Mouse (Mus musculus) lung, postnatal 36 days (tissue): ENCODE data around the gene Akt1.

Source experiments
- DNase-seq: peaks from one replicate; pipeline ENCODE4 v3.0.0; 2022; ENCODE audit warnings: mixed read lengths

The Akt1 gene

GRCm38 (mm10) chr12:112688458-112688857 lies 13.8 kb upstream of the Akt1 start:
- DNase-seq, result peak; percentile 53

DNA sequence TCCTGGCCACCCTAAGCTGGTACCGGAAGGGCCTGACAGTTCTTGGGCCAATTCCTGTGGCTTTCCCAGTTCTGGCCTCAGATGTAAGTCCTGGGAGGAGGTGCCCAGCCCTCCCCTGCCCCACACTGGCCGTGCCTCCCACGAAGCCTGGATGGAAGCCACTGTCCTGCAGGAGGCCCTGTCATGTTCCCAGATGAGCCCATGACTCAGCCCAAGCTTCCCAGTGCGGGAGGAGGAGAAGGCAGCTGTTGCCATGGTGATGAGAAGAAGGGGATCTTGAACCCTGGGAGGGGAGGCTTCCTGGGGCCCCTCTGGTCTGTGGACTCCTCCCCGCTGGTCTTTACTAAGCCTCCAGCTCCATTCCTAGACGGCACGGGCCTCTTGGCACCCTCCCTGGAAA lies 8.7 kb upstream of the Akt1 start:
- no peak for DNase-seq

DNA sequence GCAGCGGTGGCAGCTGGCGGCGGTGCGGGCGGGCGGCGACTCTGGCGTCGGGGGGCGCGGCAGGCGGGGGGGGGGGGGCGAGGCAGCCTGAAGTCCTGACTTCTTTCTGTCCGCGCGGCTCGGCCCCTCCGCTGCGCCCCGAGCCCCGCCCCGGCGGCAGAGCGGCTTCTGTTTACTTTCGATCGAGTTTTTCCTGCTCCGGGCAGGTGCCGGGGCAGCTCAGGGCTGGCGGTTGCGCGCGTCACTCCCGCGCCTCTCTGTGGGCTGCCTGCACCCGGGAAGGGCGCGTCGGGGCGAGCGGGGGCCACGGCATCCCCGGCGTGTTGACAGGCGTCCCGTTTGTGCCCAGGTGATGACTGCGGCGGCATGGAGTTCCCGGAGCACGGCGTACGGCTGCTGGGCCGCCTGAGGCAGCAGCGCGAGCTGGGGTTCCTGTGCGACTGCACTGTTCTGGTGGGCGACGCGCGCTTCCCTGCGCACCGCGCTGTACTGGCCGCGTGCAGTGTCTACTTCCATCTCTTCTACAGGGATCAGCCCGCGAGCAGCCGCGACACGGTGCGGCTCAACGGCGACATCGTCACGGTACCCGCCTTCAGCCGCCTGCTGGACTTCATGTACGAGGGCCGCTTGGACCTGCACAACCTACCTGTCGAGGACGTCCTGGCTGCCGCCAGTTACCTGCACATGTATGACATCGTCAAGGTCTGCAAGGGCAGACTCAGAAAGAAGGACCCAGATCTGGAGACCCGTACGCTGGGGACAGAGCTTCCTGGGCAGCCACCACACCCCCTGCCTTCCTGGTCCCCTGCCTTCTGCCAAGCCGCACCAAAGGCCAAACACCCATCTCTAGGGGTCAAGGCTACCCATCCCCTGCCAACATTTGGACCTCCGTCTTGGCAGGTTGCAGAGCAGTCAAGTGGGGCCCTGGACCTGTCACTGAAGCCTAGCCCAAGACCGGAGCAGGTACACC lies 4.6 kb upstream of the Akt1 start:
- peak; percentile 81 for DNase-seq

DNA sequence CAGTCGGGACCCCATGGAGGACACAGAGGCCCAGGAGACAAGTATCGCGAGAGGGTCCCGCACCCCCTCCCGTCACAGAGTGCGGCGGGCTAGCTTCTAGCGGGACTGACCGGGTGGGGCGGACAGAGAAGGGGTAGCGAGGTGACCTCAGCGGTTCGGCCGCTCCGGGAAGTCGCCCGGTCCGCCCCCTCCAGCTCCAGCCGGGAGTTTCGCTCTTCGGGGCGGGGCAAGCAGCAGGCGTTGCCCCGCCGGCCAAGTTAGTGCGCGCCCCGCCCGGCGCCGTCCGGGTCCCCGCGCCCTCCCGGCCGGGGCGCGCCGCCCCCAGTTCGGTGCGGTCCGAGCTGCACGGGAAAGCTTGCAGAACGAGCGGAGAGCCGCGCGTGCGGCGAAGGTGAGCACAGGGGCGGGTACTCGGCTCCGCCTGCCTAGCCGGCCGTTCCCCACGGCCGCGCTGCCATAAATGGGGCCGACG lies 3.9 kb upstream of the Akt1 start, which contains the start of gene Zbtb42:
Gene Zbtb42, plus strand, starts transcription at position 274 of the 472 bp plus-strand sequence.
- peak; percentile 83 for DNase-seq

- DNase-seq, result no peak
These were observed 3.4 kb upstream of the Akt1 start for GRCm38 (mm10) chr12:112677943-112678554.

- no peak for DNase-seq
These were observed 2.4 kb upstream of the Akt1 start for GRCm38 (mm10) chr12:112677076-112677475.

- peak; percentile 93 for DNase-seq
These were observed 756 bp upstream of the Akt1 start for GRCm38 (mm10) chr12:112675245-112676035.

GRCm38 (mm10) chr12:112673576-112674091 lies 1.1 kb downstream of the Akt1 start:
- peak; percentile 46 for DNase-seq

DNA sequence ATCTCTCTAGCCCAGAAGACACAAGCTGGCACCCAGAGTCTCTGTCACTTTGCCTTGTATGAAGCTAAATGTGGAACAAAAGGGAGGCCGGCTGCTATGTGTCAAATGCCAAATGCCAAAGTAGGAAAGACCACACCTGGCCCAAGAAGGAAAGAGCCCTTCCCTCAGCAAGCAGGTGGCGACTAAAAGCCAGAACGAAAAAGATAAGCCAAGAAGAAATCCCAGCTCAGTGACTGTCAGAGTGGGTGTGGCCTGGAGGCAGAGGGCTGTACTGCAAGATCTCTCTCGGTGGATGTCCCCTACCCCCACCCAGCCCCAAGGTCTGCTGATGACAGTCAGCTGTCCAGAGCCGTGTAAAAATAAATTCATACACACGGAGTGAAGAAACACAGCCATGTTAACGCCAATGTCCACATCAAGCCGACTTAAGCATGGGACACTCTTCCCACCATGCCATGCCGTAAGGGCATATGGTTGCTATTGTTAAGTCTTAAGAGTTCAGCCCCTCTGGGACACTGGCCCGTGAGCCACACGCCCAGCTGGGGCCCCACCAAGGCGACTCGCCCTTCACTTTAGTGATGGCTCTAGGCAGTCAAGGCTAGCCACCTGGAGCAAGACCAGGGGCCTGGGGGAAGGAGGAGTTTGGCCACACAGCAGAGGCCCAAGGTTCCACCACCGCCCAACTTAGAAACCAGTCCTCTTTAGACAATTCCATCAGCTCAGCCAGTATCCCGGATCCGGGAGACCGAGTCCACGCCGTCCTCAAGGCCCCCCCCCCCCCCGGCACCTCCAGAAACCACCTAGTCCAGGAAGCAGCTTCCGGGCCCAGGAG lies 1.7 kb downstream of the Akt1 start:
- no peak for DNase-seq

DNA sequence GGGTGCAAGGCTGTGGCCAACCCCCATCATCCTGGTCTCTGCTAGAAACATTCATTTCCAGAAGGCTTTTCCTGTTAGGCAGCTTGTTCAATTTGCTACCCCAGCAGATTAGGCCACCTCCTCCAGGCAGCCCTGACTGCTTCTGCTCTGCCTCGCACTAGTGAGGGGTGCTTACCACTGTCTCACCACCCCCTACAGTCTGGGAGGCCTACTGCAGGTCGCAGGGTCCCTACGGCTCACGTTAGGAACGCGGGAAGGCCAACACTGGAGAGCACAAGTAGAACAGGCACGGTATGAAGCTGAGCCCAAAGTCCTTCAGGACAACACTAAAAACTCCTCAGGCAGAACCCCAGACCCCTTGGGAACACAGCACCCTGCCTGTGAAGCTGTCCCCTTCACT lies 2.8 kb downstream of the Akt1 start:
- DNase-seq, result no peak

- DNase-seq, result peak; percentile 50
These were observed 3.8 kb downstream of the Akt1 start for GRCm38 (mm10) chr12:112670718-112671393.

DNA sequence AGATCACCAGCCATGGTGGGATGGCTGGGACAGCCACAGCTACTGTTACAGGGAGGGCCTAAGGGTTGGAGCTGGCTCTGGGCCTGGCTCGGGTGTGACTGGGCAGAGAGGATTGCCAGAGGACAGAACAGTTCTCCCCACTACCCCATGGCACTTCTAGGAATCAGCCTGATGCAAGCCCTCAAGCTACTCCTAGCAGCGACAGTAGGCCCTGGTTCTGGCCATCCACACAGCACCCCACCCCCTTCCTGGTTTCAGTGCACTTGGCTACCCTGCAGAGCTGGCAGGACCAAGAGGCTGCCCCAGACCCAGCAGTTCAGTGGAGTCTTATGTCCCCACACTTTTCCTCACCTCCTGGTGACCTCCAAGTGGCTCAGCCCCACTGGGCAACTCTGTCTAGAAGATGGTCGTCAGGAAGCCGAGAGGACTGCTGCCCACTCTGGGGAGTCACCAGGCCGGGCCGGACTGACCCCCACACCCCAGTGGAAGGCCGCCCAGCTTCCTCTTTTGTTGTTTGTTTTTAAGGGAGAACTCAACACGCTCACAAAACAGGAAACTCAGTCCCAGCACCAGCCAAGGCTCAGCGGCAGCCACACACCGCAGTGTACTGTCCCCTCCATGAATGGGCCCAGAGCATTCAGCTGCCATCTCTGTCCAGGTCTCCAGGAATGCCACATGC lies 6.9 kb downstream of the Akt1 start:
- DNase-seq, result peak; percentile 67

DNA sequence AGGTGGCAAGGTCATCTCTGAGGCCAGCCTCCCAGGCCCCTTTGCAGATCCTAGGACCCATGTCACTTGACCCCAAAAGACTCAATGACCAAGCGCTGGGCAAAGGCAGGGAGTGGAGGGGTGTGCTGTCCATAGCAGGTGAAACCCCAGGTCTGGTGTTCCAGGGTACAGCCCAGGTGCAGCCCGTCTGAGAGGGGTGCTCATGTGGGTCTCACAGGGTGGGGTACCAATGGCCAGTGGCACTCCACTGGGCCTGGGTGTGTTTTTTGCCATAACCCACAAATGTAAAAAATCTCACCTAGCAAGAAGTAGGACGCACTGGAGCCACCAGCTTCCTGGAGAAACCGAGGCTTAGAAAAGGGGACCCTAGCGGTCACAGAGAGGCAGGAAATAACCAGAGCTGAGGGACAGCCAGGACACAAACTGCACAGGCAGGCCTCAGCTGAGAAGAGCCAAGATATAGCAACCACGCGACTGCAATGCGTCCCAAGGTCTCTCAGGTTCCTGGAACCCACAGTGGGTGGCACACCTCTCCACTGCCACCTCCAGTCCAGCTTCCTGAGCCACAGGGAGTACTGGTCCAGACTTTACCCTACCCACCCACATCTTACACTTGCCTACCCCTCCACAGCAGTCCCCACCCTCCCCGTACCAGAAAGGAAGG lies 8.7 kb downstream of the Akt1 start:
- DNase-seq, result no peak

GRCm38 (mm10) chr12:112665445-112665844 lies 9.2 kb downstream of the Akt1 start:
- DNase-seq, result peak; percentile 85

DNA sequence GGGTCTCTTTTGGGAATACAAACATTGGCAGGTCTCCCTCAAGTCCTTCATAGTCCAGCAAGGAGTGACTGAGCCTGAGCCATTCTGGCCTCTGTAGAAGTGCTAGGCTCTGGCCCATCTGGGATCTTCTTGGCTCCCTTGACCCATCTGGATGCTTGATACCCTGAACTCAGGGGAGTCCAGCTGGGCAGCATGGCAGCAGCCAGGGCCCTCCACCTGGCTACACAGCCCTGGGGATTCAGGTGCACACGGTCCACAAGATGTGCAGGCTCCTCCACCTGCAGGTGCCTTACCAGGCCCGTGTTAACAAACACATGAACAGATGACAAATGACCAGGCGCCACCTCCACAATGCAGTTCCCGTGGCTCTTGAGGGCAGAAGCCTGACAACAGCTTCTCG lies 10.0 kb downstream of the Akt1 start:
- DNase-seq, result no peak

- DNase-seq, result no peak
These were observed 10.6 kb downstream of the Akt1 start for GRCm38 (mm10) chr12:112664124-112664523.

DNA sequence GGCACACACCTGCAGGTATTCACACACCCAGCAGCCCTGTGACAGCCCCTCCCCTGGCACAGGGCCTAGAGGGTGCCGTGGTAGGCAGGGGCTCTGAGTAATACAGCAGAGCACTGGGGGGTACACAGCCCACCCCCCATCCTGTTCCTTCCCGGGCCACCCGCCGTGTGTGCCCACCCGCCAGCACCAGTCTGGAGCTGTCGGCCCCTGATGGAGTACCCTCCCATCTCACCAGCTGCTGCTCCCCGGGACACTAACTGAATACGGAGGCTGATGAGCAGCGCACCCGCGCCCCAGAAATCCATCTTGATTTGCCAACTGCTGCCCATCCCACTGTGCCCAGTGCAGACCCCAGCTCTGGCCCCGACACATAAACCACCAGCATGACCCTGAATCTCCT lies 11.0 kb downstream of the Akt1 start:
- no peak for DNase-seq

GRCm38 (mm10) chr12:112663303-112663702 lies 11.4 kb downstream of the Akt1 start:
- DNase-seq, result no peak

DNA sequence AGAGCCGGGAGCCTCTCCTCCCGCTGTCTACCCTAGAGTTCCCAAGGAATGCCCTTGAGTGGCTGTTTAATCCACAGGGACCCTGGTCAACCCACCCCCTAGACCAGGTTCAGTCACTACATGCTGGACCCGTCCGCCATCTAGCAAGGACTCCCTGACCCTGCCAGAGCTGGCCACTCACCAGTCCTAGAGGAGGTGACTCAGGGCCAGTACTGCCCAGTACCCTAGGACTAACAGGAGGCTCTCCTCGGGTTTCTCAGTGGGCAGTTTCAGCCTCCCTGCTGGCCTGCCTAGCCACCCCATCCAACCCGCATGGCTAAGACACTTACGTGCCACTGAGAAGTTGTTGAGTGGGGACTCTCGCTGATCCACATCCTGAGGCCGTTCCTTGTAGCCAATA lies 12.8 kb downstream of the Akt1 start:
- no peak for DNase-seq

- no peak for DNase-seq
These were observed 13.4 kb downstream of the Akt1 start for GRCm38 (mm10) chr12:112661327-112661605.
